Mouse (Mus musculus): ENCODE measurements at regions not wholly inside any gene's neighbourhood (a gene's known extent, or its start where the extent isn't known, plus 50 kb on each side); places are given as distances from the start of the nearest gene placed in this dataset.

DNA sequence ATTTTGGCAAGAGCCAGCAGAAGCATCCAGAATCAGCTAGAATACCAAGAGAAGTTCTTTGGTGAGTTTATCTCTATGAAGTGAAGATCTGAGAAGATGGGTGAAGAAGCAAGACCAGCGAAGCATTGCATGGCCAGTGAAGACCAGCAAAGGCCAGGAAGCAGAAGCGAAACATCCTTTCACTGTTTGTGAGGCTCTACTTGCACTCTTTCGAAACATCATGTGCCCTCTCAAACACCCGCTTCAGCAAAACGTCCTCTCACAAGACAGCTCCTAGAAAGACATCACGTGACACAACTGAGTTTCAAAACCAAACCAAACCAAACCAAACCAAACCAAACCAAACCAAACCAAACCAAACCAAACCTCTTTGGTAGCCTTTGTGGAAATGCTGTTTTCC is 105.7 kb upstream of the 4930583I09Rik start:
- TF ChIP-seq POLR2A (IDR thresholded peaks at IDR 0.05; ENCODE audit: extremely low read depth, insufficient read depth, low read length) (no peak), CTCF (IDR thresholded peaks at IDR 0.05; ENCODE audit: low read depth, low read length) (no peak)
